Mouse (Mus musculus) cerebellum, adult 2 months (tissue): ENCODE measurements around the gene Trim11. TPM values are rescaled to one million over a fixed set of nuclear protein-coding genes. Genes with fewer than 3 reads are reported as not detected.
A peak's percentile ranks its signal among the peaks of the same experiment; 100 is the strongest.

Source experiments
- DNase-seq, 2 experiments: peaks; one replicate each; pipeline ENCODE4 v3.0.0; 2021
- H3K27ac ChIP-seq: fragments of 200-500 bp; 2 replicates; pipeline ENCODE4 v1.5.1; 2012; ENCODE audit warnings: low read length, control low read depth, inconsistent platforms; ENCODE audit not compliant: insufficient read depth
- H3K27me3 ChIP-seq: fragments of 200-500 bp; 2 replicates; pipeline ENCODE4 v1.6.1; 2012; ENCODE audit warnings: inconsistent platforms, mild to moderate bottlenecking, low read length, moderate library complexity; ENCODE audit not compliant: control insufficient read depth, insufficient read depth
- H3K4me1 ChIP-seq: fragments of 200-500 bp; 2 replicates; pipeline ENCODE4 v1.6.1; 2011; ENCODE audit warnings: low read length; ENCODE audit not compliant: control insufficient read depth, insufficient read depth
- H3K4me3 ChIP-seq: fragments of 200-500 bp; replicated peaks from 2 replicates; pipeline ENCODE3; 2011; ENCODE audit warnings: mild to moderate bottlenecking, low read depth, low read length, control low read depth; ENCODE audit not compliant: insufficient read depth
- CTCF ChIP-seq: fragments of 200-500 bp; IDR thresholded peaks from 2 replicates; pipeline ENCODE4 v1.5.1; 2011; ENCODE audit warnings: low read depth, mild to moderate bottlenecking, control low read depth, low read length, moderate library complexity, borderline replicate concordance; ENCODE audit not compliant: insufficient read depth
- POLR2A ChIP-seq: fragments of 200-500 bp; IDR thresholded peaks from 2 replicates; pipeline ENCODE4 v1.6.1; 2011; ENCODE audit warnings: low read length, control low read depth, borderline replicate concordance; ENCODE audit not compliant: insufficient read depth
- WGBS: fragments of 180-500 bp; shearing (Covaris S2); methylation state at CpG from one replicate; pipeline ENCODE4 v1.1.7; 2018; 5-methylcytosine and 5-hydroxymethylcytosine counted together
- polyA plus RNA-seq: library from polyadenylated mRNA; depleted of rRNA; stranded (reverse); fragments of >200 nt; gene quantifications from 2 replicates; pipeline ENCODE4 v1.2.3, GENCODE M21; 2012

The Trim11 gene
- polyA plus RNA-seq, 1 experiment, result 25.3 TPM

DNA sequence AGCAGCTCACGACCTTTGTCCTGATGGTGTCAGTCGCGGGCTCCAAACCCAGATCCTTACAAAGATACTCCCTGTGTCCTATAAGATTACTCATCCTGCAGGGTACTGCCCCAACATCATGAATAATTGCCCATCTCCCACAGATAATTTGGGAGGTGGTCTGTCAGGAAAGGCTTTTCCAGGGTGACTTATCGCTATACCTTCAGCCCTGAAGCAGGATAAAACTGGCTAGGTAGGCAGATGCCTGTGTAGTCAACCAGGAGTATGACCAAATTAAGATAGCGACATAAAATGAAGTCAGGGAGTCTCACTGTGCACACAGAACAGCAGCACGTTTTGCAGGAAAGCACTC is 38.8 kb upstream of the Trim11 start:
- Histone ChIP-seq H3K4me3 (peak overlapping the region; percentile 88), H3K27me3 (no peaks in the 10 kb centered on the region), H3K4me1 (peaks cover 16% of the 10 kb centered on the region), H3K27ac (peak overlapping the region; percentile 67)
- no peak for DNase-seq
- 5% methylated on average over 6 of the region's 6 CpGs for WGBS
- no peak for TF ChIP-seq CTCF
- no peak for TF ChIP-seq POLR2A

GRCm38 (mm10) chr11:58944136-58944535 is 33.8 kb upstream of the Trim11 start:
- Histone ChIP-seq H3K4me1 (peaks cover 6% of the 10 kb centered on the region), H3K27me3 (no peaks in the 10 kb centered on the region), H3K4me3 (no peak overlapping the region), H3K27ac (no peak overlapping the region)
- WGBS, result 86% methylated on average over 5 of the region's 5 CpGs
- no peak for TF ChIP-seq POLR2A
- no peak for TF ChIP-seq CTCF
- no peak for DNase-seq

- Histone ChIP-seq H3K27ac (peak overlapping the region; percentile 89), H3K27me3 (no peaks in the 10 kb centered on the region), H3K4me3 (peak overlapping the region; percentile 61), H3K4me1 (peaks cover 6% of the 10 kb centered on the region)
- no peak for DNase-seq
- WGBS, result 57% methylated on average over 3 of the region's 3 CpGs
- TF ChIP-seq CTCF, result no peak
- no peak for TF ChIP-seq POLR2A
Measured at GRCm38 (mm10) chr11:58947306-58947705, 30.6 kb upstream of the Trim11 start.

GRCm38 (mm10) chr11:58947798-58948528 is 29.9 kb upstream of the Trim11 start:
- H3K27ac ChIP-seq, result peak overlapping the region; percentile 89
- H3K27me3 ChIP-seq, result no peaks in the 10 kb centered on the region
- DNase-seq, result peak; percentile 79 to 82
- TF ChIP-seq POLR2A (no peak), CTCF (no peak)
- H3K4me3 ChIP-seq, result peak overlapping the region; percentile 61
- WGBS, result 3% methylated on average over 23 of the region's 23 CpGs
- peaks cover 6% of the 10 kb centered on the region for H3K4me1 ChIP-seq

DNA sequence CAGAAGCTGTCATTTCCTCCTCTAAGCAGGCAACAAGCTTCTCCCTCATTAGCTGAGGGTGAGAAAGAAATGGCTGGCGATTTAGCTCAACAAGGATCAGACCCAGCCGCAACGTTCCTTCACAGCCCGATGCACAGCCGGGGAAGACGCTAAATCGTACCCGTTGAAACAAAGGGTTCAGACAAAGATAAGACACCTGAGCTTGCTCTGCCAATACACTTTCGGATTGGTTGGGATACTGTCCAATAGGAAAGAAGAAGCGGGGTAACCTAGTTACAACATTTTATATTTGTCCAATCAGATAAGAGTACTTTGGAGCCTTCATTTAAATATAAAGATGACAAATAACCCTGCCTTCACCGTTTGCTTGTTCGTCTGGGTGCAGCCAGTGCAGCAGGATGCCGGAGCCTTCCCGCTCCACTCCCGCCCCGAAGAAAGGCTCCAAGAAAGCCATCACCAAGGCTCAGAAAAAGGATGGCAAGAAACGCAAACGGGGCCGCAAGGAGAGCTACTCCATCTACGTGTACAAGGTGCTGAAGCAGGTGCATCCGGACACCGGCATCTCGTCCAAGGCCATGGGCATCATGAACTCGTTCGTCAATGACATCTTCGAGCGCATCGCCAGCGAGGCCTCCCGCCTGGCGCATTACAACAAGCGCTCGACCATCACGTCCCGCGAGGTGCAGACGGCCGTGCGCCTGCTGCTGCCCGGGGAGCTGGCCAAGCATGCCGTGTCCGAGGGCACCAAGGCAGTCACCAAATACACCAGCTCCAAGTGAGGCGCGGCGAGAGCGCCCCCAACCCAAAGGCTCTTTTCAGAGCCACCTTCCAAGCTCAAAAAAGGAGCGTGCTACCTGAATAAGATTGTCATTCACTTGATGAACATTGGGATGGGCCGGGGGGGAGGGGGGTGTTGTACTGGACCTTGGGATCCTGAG is 29.1 kb upstream of the Trim11 start, which contains the start of gene Hist3h2ba:
Gene Hist3h2ba (plus strand): TSS at position 379 of the 938 bp plus-strand sequence.
- peak within 1 kb of the TSS; percentile 95 for H3K27ac ChIP-seq
- peaks cover 6% of the 10 kb centered on the region for H3K4me1 ChIP-seq
- WGBS, result under 1% methylated on average over 48 of the region's 48 CpGs
- peak; percentile 99 for TF ChIP-seq POLR2A
- no peak for TF ChIP-seq CTCF
- DNase-seq, result peak; percentile 91 to 97
- H3K4me3 ChIP-seq, result peak within 1 kb of the TSS; percentile 91
- no peaks in the 10 kb centered on the region for H3K27me3 ChIP-seq

DNA sequence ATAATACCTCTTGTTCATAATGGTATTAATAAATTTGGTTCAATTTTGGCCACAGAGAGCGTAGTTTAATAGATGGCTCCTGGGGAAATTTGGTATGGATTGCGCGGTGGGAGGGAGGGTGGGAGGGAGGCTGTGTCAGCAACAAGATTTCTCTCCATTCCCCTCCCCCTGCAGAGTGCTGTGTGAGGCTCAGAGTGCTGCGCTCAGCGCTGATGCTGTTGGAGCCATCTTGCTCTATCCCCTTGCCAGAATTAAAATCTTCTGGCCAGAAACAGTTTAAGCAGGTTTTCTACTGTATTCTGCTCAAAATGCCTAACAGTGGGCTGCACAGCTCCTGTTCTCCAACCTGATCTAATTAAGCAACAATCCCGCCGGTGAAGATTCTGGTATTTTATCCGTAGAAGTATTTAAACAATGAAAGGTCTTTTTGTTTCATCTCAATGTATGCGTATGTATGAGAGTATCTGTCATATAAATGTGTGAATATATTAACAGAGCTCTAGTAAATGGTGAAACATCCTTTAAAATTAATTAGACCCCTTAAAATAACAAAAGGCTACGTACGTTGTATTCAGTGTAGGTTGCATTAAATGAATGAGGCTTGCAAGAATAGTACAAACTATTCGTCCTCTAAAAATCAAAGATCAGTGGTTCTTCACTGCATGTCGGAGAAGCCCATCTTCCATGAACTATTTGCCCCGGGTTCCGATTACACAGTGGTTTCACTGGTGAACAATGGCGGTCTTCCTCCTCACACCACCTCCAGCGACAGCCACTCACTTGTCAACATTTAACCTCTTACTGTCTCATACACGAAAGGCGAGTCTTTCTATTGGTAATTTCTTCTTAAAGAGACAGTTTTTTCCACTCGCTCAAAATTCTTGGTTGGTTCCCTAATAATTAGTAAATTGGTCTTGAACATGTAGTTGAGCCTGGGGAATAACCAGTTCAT is 28.1 kb upstream of the Trim11 start:
- H3K27ac ChIP-seq, result peak overlapping the region; percentile 95
- H3K4me3 ChIP-seq, result peak overlapping the region; percentile 91
- peak; percentile 73; the same call in 1 of the 2 replicates for TF ChIP-seq POLR2A
- no peak for TF ChIP-seq CTCF
- 1% methylated on average over 20 of the region's 20 CpGs for WGBS
- H3K4me1 ChIP-seq, result peaks cover 6% of the 10 kb centered on the region
- DNase-seq, result peak; percentile 76 to 87
- no peaks in the 10 kb centered on the region for H3K27me3 ChIP-seq

GRCm38 (mm10) chr11:58951210-58951609 is 26.7 kb upstream of the Trim11 start:
- no peak for DNase-seq
- peaks cover 6% of the 10 kb centered on the region for H3K4me1 ChIP-seq
- TF ChIP-seq CTCF (no peak), POLR2A (no peak)
- whole genome bisulfite sequencing, result 33% methylated on average over 5 of the region's 5 CpGs
- H3K4me3 ChIP-seq, result no peak overlapping the region
- no peaks in the 10 kb centered on the region for H3K27me3 ChIP-seq
- peak overlapping the region; percentile 49; the same call in 1 of the 2 replicates for H3K27ac ChIP-seq
